Mouse (Mus musculus): ENCODE results near the gene Dhfr. TPM values are rescaled to one million over a fixed set of nuclear protein-coding genes. Genes with fewer than 3 reads are reported as not detected.

Gene Dhfr
- total RNA-seq (2014; rRNA removed) (17.1 and 17.5 TPM in 2 replicates), polyA plus RNA-seq (2012; rRNA removed) (4.6 and 6.0 TPM in 2 replicates)

- WGBS, result under 1% methylated on average over 76 of the region's 76 CpGs
- peaks cover 19% of the 10 kb centered on the region for H3K36me3 ChIP-seq (ENCODE audit: control insufficient read depth, insufficient read depth, low read length)
Observed at GRCm38 (mm10) chr13:92354456-92355271, at the start of gene Dhfr, which contains the start of gene Msh3. TSS of gene Dhfr (plus strand) at chr13:92354726. TSS of gene Msh3 (minus strand) at chr13:92355003.

GRCm38 (mm10) chr13:92305680-92306079 lies 48.8 kb upstream of the Dhfr start, which contains the start of gene Gm20379:
TSS of gene Gm20379 (plus strand) at chr13:92305980.
- TF ChIP-seq POLR2A (IDR thresholded peaks at IDR 0.05; ENCODE audit: extremely low read depth, insufficient read depth, low read length) (no peak), CTCF (IDR thresholded peaks at IDR 0.05; ENCODE audit: low read depth, low read length) (no peak)
- 98% methylated on average over 11 of the region's 11 CpGs for WGBS
- Histone ChIP-seq H3K36me3 (ENCODE audit: control insufficient read depth, insufficient read depth, low read length) (peaks cover 18% of the 10 kb centered on the region), H3K27ac (replicated peaks; ENCODE audit: insufficient read depth, low read depth, low read length) (no peak within 1 kb of the TSS), H3K27me3 (ENCODE audit: control insufficient read depth, insufficient read depth, low read length) (no peaks in the 10 kb centered on the region), H3K4me3 (ENCODE audit: insufficient read depth, low read depth, low read length) (no peak within 1 kb of the TSS), H3K9ac (ENCODE audit: low read depth, low read length) (no peak within 1 kb of the TSS), H3K4me1 (ENCODE audit: control insufficient read depth, insufficient read depth, low read length) (peaks cover 5% of the 10 kb centered on the region; the same call in 1 of the 2 replicates), H3K79me2 (ENCODE audit: control insufficient read depth, insufficient read depth, low read length) (no peaks in the 10 kb centered on the region)
- DNase-seq (ENCODE audit: extremely low read depth, low read depth, low spot score), result no peak

More at GRCm38 (mm10) chr13:92354456-92355271, at the start of gene Dhfr, which contains the start of gene Msh3:
- peak; percentile 87 for DNase-seq (ENCODE audit: extremely low read depth, low read depth, low spot score)
- peak within 1 kb of the TSS; percentile 90 for H3K27ac ChIP-seq (replicated peaks; ENCODE audit: insufficient read depth, low read depth, low read length)
- peak within 1 kb of the TSS; percentile 91 for H3K9ac ChIP-seq (ENCODE audit: low read depth, low read length)
- TF ChIP-seq CTCF (IDR thresholded peaks at IDR 0.05; ENCODE audit: low read depth, low read length) (peak; percentile 81), POLR2A (IDR thresholded peaks at IDR 0.05; ENCODE audit: extremely low read depth, insufficient read depth, low read length) (peak; percentile 62)
- no peaks in the 10 kb centered on the region for H3K27me3 ChIP-seq (ENCODE audit: control insufficient read depth, insufficient read depth, low read length)
- H3K4me3 ChIP-seq (ENCODE audit: insufficient read depth, low read depth, low read length), result peak within 1 kb of the TSS; percentile 91
- H3K79me2 ChIP-seq (ENCODE audit: control insufficient read depth, insufficient read depth, low read length), result peaks cover 4% of the 10 kb centered on the region; the same call in 1 of the 2 replicates
- peaks cover 5% of the 10 kb centered on the region; the same call in 1 of the 2 replicates for H3K4me1 ChIP-seq (ENCODE audit: control insufficient read depth, insufficient read depth, low read length)

- no peaks in the 10 kb centered on the region for H3K79me2 ChIP-seq (ENCODE audit: control insufficient read depth, insufficient read depth, low read length)
- TF ChIP-seq POLR2A (IDR thresholded peaks at IDR 0.05; ENCODE audit: extremely low read depth, insufficient read depth, low read length) (no peak), CTCF (IDR thresholded peaks at IDR 0.05; ENCODE audit: low read depth, low read length) (no peak)
- WGBS, result 94% methylated on average over 5 of the region's 5 CpGs
- H3K4me3 ChIP-seq (ENCODE audit: insufficient read depth, low read depth, low read length), result no peak overlapping the region
- no peak for DNase-seq (ENCODE audit: extremely low read depth, low read depth, low spot score)
- H3K27ac ChIP-seq (replicated peaks; ENCODE audit: insufficient read depth, low read depth, low read length), result no peak overlapping the region
- H3K27me3 ChIP-seq (ENCODE audit: control insufficient read depth, insufficient read depth, low read length), result no peaks in the 10 kb centered on the region
- peaks cover 18% of the 10 kb centered on the region for H3K36me3 ChIP-seq (ENCODE audit: control insufficient read depth, insufficient read depth, low read length)
- H3K9ac ChIP-seq (ENCODE audit: low read depth, low read length), result no peak overlapping the region
- H3K4me1 ChIP-seq (ENCODE audit: control insufficient read depth, insufficient read depth, low read length), result no peaks in the 10 kb centered on the region
Observed at GRCm38 (mm10) chr13:92314613-92315012, 39.9 kb upstream of the Dhfr start.

GRCm38 (mm10) chr13:92320770-92321169 lies 33.8 kb upstream of the Dhfr start:
- TF ChIP-seq CTCF (IDR thresholded peaks at IDR 0.05; ENCODE audit: low read depth, low read length), result no peak
- no peak for TF ChIP-seq POLR2A (IDR thresholded peaks at IDR 0.05; ENCODE audit: extremely low read depth, insufficient read depth, low read length)

GRCm38 (mm10) chr13:92326030-92326429 lies 28.5 kb upstream of the Dhfr start:
- Histone ChIP-seq H3K36me3 (ENCODE audit: control insufficient read depth, insufficient read depth, low read length) (peaks cover 16% of the 10 kb centered on the region), H3K4me1 (ENCODE audit: control insufficient read depth, insufficient read depth, low read length) (no peaks in the 10 kb centered on the region), H3K27me3 (ENCODE audit: control insufficient read depth, insufficient read depth, low read length) (no peaks in the 10 kb centered on the region), H3K4me3 (ENCODE audit: insufficient read depth, low read depth, low read length) (no peak overlapping the region), H3K9ac (ENCODE audit: low read depth, low read length) (no peak overlapping the region), H3K79me2 (ENCODE audit: control insufficient read depth, insufficient read depth, low read length) (no peaks in the 10 kb centered on the region), H3K27ac (replicated peaks; ENCODE audit: insufficient read depth, low read depth, low read length) (no peak overlapping the region)
- TF ChIP-seq POLR2A (IDR thresholded peaks at IDR 0.05; ENCODE audit: extremely low read depth, insufficient read depth, low read length) (no peak), CTCF (IDR thresholded peaks at IDR 0.05; ENCODE audit: low read depth, low read length) (no peak)
- DNase-seq (ENCODE audit: extremely low read depth, low read depth, low spot score), result no peak
- WGBS, result 75% methylated on average over 5 of the region's 5 CpGs

More at GRCm38 (mm10) chr13:92320770-92321169, 33.8 kb upstream of the Dhfr start:
- H3K36me3 ChIP-seq (ENCODE audit: control insufficient read depth, insufficient read depth, low read length), result peaks cover 20% of the 10 kb centered on the region
- H3K79me2 ChIP-seq (ENCODE audit: control insufficient read depth, insufficient read depth, low read length), result no peaks in the 10 kb centered on the region
- H3K27me3 ChIP-seq (ENCODE audit: control insufficient read depth, insufficient read depth, low read length), result no peaks in the 10 kb centered on the region
- no peak overlapping the region for H3K9ac ChIP-seq (ENCODE audit: low read depth, low read length)
- no peak overlapping the region for H3K4me3 ChIP-seq (ENCODE audit: insufficient read depth, low read depth, low read length)
- no peak for DNase-seq (ENCODE audit: extremely low read depth, low read depth, low spot score)
- no peak overlapping the region for H3K27ac ChIP-seq (replicated peaks; ENCODE audit: insufficient read depth, low read depth, low read length)
- WGBS, result 89% methylated on average over 5 of the region's 5 CpGs
- H3K4me1 ChIP-seq (ENCODE audit: control insufficient read depth, insufficient read depth, low read length), result no peaks in the 10 kb centered on the region
